Mouse (Mus musculus): ENCODE data around the gene Sec22b. TPM values are rescaled to one million over a fixed set of nuclear protein-coding genes. Genes with fewer than 3 reads are reported as not detected.

Sec22b gene
- polyA plus RNA-seq, 1 experiment from 2014 or later: 158 TPM

GRCm38 (mm10) chr3:97964878-97965353 is 63.9 kb downstream of the Sec22b start:
- no peak overlapping the region for H3K27ac ChIP-seq (ENCODE audit: low read depth)
- ATAC-seq (ENCODE audit: insufficient read depth) (peak; percentile 55), DNase-seq (peak; percentile 68)

DNA sequence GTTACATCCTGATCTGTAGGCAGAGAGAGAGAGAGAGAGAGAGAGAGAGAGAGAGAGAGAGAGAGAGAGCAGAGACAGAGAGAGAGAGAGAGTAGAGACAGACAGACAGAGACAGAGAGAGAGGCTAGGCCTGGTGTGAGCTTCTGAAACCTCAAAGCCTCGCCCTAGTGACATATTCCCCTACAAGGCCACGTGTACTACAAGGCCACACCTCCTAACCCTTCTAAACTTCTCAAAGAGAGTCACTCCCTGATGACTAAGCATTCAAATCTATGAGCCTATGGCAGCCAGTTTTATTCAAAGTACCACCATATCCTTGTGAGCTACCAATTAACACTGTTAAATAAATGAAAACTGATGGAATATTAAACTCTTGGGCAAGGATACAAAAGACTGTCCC is 66.6 kb downstream of the Sec22b start:
- Histone ChIP-seq H3K36me3 (ENCODE audit: insufficient read depth) (no peaks in the 10 kb centered on the region), H3K4me3 (ENCODE audit: low read depth, low read length) (no peak overlapping the region), H3K27ac (ENCODE audit: low read depth) (no peak overlapping the region), H3K27me3 (ENCODE audit: insufficient read depth, low read length) (no peaks in the 10 kb centered on the region), H3K9ac (no peak overlapping the region), H3K4me1 (ENCODE audit: insufficient read depth) (peaks cover 21% of the 10 kb centered on the region), H3K4me2 (no peak overlapping the region), H3K9me3 (ENCODE audit: low read depth, low read length) (no peaks in the 10 kb centered on the region)
- 58% methylated on average over 2 of the region's 2 CpGs for WGBS
- no peak for TF ChIP-seq CTCF (IDR thresholded peaks at IDR 0.05; ENCODE audit: low read depth)
- DNase-seq (no peak), ATAC-seq (ENCODE audit: insufficient read depth) (no peak)

More at GRCm38 (mm10) chr3:97964878-97965353, 63.9 kb downstream of the Sec22b start:
- H3K9ac ChIP-seq: no peak overlapping the region
- H3K4me2 ChIP-seq: no peak overlapping the region
- 39% methylated on average over 14 of the region's 14 CpGs for WGBS
- H3K36me3 ChIP-seq (ENCODE audit: insufficient read depth): no peaks in the 10 kb centered on the region
- TF ChIP-seq CTCF (IDR thresholded peaks at IDR 0.05; ENCODE audit: low read depth): no peak
- H3K9me3 ChIP-seq (ENCODE audit: low read depth, low read length): no peaks in the 10 kb centered on the region
- no peaks in the 10 kb centered on the region for H3K27me3 ChIP-seq (ENCODE audit: insufficient read depth, low read length)
- H3K4me1 ChIP-seq (ENCODE audit: insufficient read depth): peaks cover 12% of the 10 kb centered on the region
- no peak overlapping the region for H3K4me3 ChIP-seq (ENCODE audit: low read depth, low read length)

GRCm38 (mm10) chr3:97968191-97968590 is 67.2 kb downstream of the Sec22b start:
- H3K36me3 ChIP-seq (ENCODE audit: insufficient read depth): no peaks in the 10 kb centered on the region

GRCm38 (mm10) chr3:97969019-97969418 is 68.0 kb downstream of the Sec22b start:
- H3K9me3 ChIP-seq (ENCODE audit: low read depth, low read length): no peaks in the 10 kb centered on the region
- H3K27ac ChIP-seq (ENCODE audit: low read depth): no peak overlapping the region
- peaks cover 27% of the 10 kb centered on the region for H3K4me1 ChIP-seq (ENCODE audit: insufficient read depth)
- no peaks in the 10 kb centered on the region for H3K36me3 ChIP-seq (ENCODE audit: insufficient read depth)
- H3K4me3 ChIP-seq (ENCODE audit: low read depth, low read length): no peak overlapping the region
- H3K4me2 ChIP-seq: no peak overlapping the region
- DNase-seq: no peak
- no peaks in the 10 kb centered on the region for H3K27me3 ChIP-seq (ENCODE audit: insufficient read depth, low read length)
- no peak for TF ChIP-seq CTCF (IDR thresholded peaks at IDR 0.05; ENCODE audit: low read depth)
- ATAC-seq (ENCODE audit: insufficient read depth): no peak
- no peak overlapping the region for H3K9ac ChIP-seq
- 52% methylated on average over 1 of the region's 1 CpGs for WGBS

More at GRCm38 (mm10) chr3:97968191-97968590, 67.2 kb downstream of the Sec22b start:
- H3K4me2 ChIP-seq: no peak overlapping the region
- H3K9me3 ChIP-seq (ENCODE audit: low read depth, low read length): no peaks in the 10 kb centered on the region
- H3K4me3 ChIP-seq (ENCODE audit: low read depth, low read length): no peak overlapping the region
- peaks cover 22% of the 10 kb centered on the region for H3K4me1 ChIP-seq (ENCODE audit: insufficient read depth)
- TF ChIP-seq CTCF (IDR thresholded peaks at IDR 0.05; ENCODE audit: low read depth): no peak
- H3K27ac ChIP-seq (ENCODE audit: low read depth): no peak overlapping the region
- DNase-seq (no peak), ATAC-seq (ENCODE audit: insufficient read depth) (no peak)
- 48% methylated on average over 2 of the region's 2 CpGs for WGBS
- H3K27me3 ChIP-seq (ENCODE audit: insufficient read depth, low read length): no peaks in the 10 kb centered on the region
- H3K9ac ChIP-seq: no peak overlapping the region

DNA sequence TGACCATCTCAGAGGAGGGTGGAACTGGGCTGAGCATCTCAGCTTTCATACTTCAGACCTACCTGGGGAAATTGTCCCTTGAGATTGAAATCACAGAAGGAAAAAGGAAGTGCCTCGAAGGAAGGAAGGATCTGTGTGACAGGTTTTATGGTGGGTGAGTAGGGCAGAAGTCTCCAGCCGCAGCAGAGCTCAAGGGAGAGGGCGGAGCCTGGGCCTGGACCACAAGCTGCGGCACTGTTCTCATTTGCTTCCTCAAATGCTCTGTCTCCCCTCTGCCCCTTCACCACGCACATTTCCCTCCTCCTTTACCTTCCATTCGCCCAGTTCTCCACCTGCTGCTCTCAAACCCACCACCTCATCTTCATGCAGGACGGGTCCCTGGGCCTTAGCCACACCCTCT is 70.1 kb downstream of the Sec22b start:
- H3K9me3 ChIP-seq (ENCODE audit: low read depth, low read length): no peaks in the 10 kb centered on the region
- no peak for TF ChIP-seq CTCF (IDR thresholded peaks at IDR 0.05; ENCODE audit: low read depth)
- H3K4me3 ChIP-seq (ENCODE audit: low read depth, low read length): no peak overlapping the region
- no peaks in the 10 kb centered on the region for H3K27me3 ChIP-seq (ENCODE audit: insufficient read depth, low read length)
- 23% methylated on average over 7 of the region's 7 CpGs for WGBS
- no peaks in the 10 kb centered on the region for H3K36me3 ChIP-seq (ENCODE audit: insufficient read depth)
- H3K27ac ChIP-seq (ENCODE audit: low read depth): no peak overlapping the region; the same call in 1 of the 2 replicates
- peaks cover 28% of the 10 kb centered on the region for H3K4me1 ChIP-seq (ENCODE audit: insufficient read depth)
- no peak overlapping the region for H3K9ac ChIP-seq
- no peak for DNase-seq
- ATAC-seq (ENCODE audit: insufficient read depth): no peak
- peak overlapping the region; percentile 23; the same call in 1 of the 2 replicates for H3K4me2 ChIP-seq

- peak; percentile 84 for ATAC-seq (ENCODE audit: insufficient read depth)
- Histone ChIP-seq H3K4me3 (ENCODE audit: low read depth, low read length) (no peak overlapping the region), H3K36me3 (ENCODE audit: insufficient read depth) (no peaks in the 10 kb centered on the region), H3K27ac (ENCODE audit: low read depth) (no peak overlapping the region), H3K27me3 (ENCODE audit: insufficient read depth, low read length) (no peaks in the 10 kb centered on the region), H3K4me2 (no peak overlapping the region), H3K4me1 (ENCODE audit: insufficient read depth) (peaks cover 37% of the 10 kb centered on the region), H3K9me3 (ENCODE audit: low read depth, low read length) (no peaks in the 10 kb centered on the region), H3K9ac (no peak overlapping the region)
- no peak for TF ChIP-seq CTCF (IDR thresholded peaks at IDR 0.05; ENCODE audit: low read depth)
- DNase-seq: peak; percentile 78
- WGBS: 12% methylated on average over 5 of the region's 5 CpGs
Measured at GRCm38 (mm10) chr3:97972200-97972599, 71.2 kb downstream of the Sec22b start.

- no peaks in the 10 kb centered on the region for H3K9me3 ChIP-seq (ENCODE audit: low read depth, low read length)
- DNase-seq (no peak), ATAC-seq (ENCODE audit: insufficient read depth) (no peak)
- no peaks in the 10 kb centered on the region for H3K27me3 ChIP-seq (ENCODE audit: insufficient read depth, low read length)
- no peak overlapping the region for H3K9ac ChIP-seq
- no peak overlapping the region for H3K4me2 ChIP-seq
- no peaks in the 10 kb centered on the region for H3K36me3 ChIP-seq (ENCODE audit: insufficient read depth)
- peak overlapping the region; percentile 22; the same call in 1 of the 2 replicates for H3K27ac ChIP-seq (ENCODE audit: low read depth)
- TF ChIP-seq CTCF (IDR thresholded peaks at IDR 0.05; ENCODE audit: low read depth): no peak
- 15% methylated on average over 4 of the region's 4 CpGs for WGBS
- peaks cover 37% of the 10 kb centered on the region for H3K4me1 ChIP-seq (ENCODE audit: insufficient read depth)
- H3K4me3 ChIP-seq (ENCODE audit: low read depth, low read length): no peak overlapping the region
Measured at GRCm38 (mm10) chr3:97972707-97973106, 71.7 kb downstream of the Sec22b start.

Other genes starting within 250 kb of the Sec22b start
- gene Prkab2, start 243.0 kb upstream of the Sec22b start, polyA plus RNA-seq (2014; fragmentation: Nextera tagmentation; extraction: Ambion mirVana): 4.4 and 4.6 TPM in 2 replicates
- gene Gm17651, start 226.5 kb upstream of the Sec22b start, polyA plus RNA-seq (2014; fragmentation: Nextera tagmentation; extraction: Ambion mirVana): not detected in 2 replicates
- gene Pde4dip, start 12.5 kb upstream of the Sec22b start, polyA plus RNA-seq (2014; fragmentation: Nextera tagmentation; extraction: Ambion mirVana): 20.1 and 22.1 TPM in 2 replicates
- 43.8 and 45.1 TPM in 2 replicates for gene Notch2, start 112.3 kb downstream of the Sec22b start, polyA plus RNA-seq (2014; fragmentation: Nextera tagmentation; extraction: Ambion mirVana)

Data from lung, embryonic 14.5 days (tissue).